8 mouse cellular contexts compared by ENCODE assay signal in the genomic region with DNA sequence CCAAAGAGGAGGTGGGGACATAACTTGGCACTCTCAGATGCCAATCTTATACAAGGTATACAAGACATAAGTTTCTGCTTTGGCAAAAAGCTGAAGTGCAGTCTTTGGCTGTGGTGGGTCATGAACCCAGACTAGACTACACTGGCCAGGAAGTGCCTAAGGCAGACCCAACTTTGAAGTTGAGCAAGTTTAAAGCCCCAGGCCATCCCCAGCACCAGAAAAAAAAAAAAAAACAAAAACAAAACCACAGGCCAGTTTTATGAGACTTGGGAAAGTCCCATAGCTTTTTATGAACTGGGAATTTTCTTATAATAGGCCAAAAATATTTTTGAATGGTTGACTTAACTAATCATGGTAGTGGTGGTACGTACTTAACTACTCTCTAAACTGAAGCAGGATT. TPM values are rescaled to one million over a fixed set of nuclear protein-coding genes. Genes with fewer than 3 reads are reported as not detected.
DNase-seq lines count a peak whose midpoint lies in the region; ATAC-seq and TF ChIP-seq lines count a peak whose summit lies in the region.

No protein-coding gene starts in this region.

- intact Hi-C loops in left cerebral cortex, adult 2 months (cut with DNase I): loop anchor here (2.0 kb wide), 1 partner anchor 45 kb away; no protein-coding TSS in a partner anchor

- TF ChIP-seq CTCF in left cerebral cortex, adult 2 months (IDR thresholded peaks at IDR 0.05): no peak
- no peak for TF ChIP-seq CTCF in intestine, postnatal 0 days (IDR thresholded peaks at IDR 0.05; ENCODE audit: low read depth)

- peak overlapping the region; percentile 86 for H3K4me3 ChIP-seq in left cerebral cortex, adult 2 months
- peak overlapping the region; percentile 100 for H3K4me3 ChIP-seq in embryonic facial prominence, embryonic 12.5 days
- peak overlapping the region; percentile 93 for H3K4me3 ChIP-seq in intestine, postnatal 0 days (ENCODE audit: low read depth, low read length)
- peak overlapping the region; percentile 78 for H3K4me3 ChIP-seq in neural tube, embryonic 13.5 days

- peak overlapping the region; percentile 75 for H3K4me2 ChIP-seq in embryonic facial prominence, embryonic 12.5 days (replicated peaks)
- peak overlapping the region; percentile 87 for H3K4me2 ChIP-seq in intestine, postnatal 0 days (replicated peaks; ENCODE audit: low read depth)
- peak overlapping the region; percentile 82 for H3K4me2 ChIP-seq in neural tube, embryonic 13.5 days

- H3K27ac ChIP-seq in left cerebral cortex, adult 2 months: peak overlapping the region; percentile 84
- no peak overlapping the region for H3K27ac ChIP-seq in embryonic facial prominence, embryonic 12.5 days
- no peak overlapping the region; the same call in 1 of the 2 replicates for H3K27ac ChIP-seq in intestine, postnatal 0 days (ENCODE audit: low read depth, low read length)
- peak overlapping the region; percentile 86 for H3K27ac ChIP-seq in neural tube, embryonic 13.5 days (replicated peaks)

- no peak for ATAC-seq in embryonic facial prominence, embryonic 12.5 days (ENCODE audit: insufficient number of reproducible peaks, insufficient read depth, low FRiP score, low TSS enrichment)
- no peak for ATAC-seq in intestine, postnatal 0 days
- ATAC-seq in neural tube, embryonic 13.5 days (ENCODE audit: low read depth): 0 out of 2 replicates have a peak, but pooled peaks have one; percentile 0

- peaks cover 13% of the 10 kb centered on the region for H3K4me1 ChIP-seq in embryonic facial prominence, embryonic 12.5 days
- H3K4me1 ChIP-seq in intestine, postnatal 0 days (replicated peaks; ENCODE audit: control insufficient read depth, insufficient read depth, low read length): peaks cover 6% of the 10 kb centered on the region; the same call in 1 of the 2 replicates
- H3K4me1 ChIP-seq in neural tube, embryonic 13.5 days (replicated peaks): peaks cover 36% of the 10 kb centered on the region

- no peaks in the 10 kb centered on the region for H3K9me3 ChIP-seq in embryonic facial prominence, embryonic 12.5 days
- H3K9me3 ChIP-seq in intestine, postnatal 0 days (ENCODE audit: control insufficient read depth): no peaks in the 10 kb centered on the region
- H3K9me3 ChIP-seq in neural tube, embryonic 13.5 days: no peaks in the 10 kb centered on the region

- H3K36me3 ChIP-seq in embryonic facial prominence, embryonic 12.5 days: peaks cover 35% of the 10 kb centered on the region
- H3K36me3 ChIP-seq in intestine, postnatal 0 days (ENCODE audit: control insufficient read depth, insufficient read depth): peaks cover 34% of the 10 kb centered on the region
- peaks cover 42% of the 10 kb centered on the region for H3K36me3 ChIP-seq in neural tube, embryonic 13.5 days

- WGBS in embryonic facial prominence, embryonic 12.5 days: 86% methylated on average over 1 of the region's 1 CpGs
- WGBS in intestine, postnatal 0 days: 94% methylated on average over 1 of the region's 1 CpGs
- WGBS in neural tube, embryonic 13.5 days: 97% methylated on average over 1 of the region's 1 CpGs

- DNase-seq in left cerebral cortex, adult 2 months (ENCODE audit: extremely low spot score in 1 of 2, low spot score in 2 of 2): no peak
- no peak for DNase-seq in left cerebral cortex, adult 18-20 months (ENCODE audit: low spot score in 2 of 2)
- no peak for DNase-seq in cerebellum, adult 9-10 months
- DNase-seq in layer of hippocampus, adult 11-12 months (ENCODE audit: low spot score): no peak
- no peak for DNase-seq in right cerebral cortex, postnatal 4 days

- no peaks in the 10 kb centered on the region for H3K27me3 ChIP-seq in embryonic facial prominence, embryonic 12.5 days
- H3K27me3 ChIP-seq in intestine, postnatal 0 days (replicated peaks; ENCODE audit: control insufficient read depth, insufficient read depth, low read length): no peaks in the 10 kb centered on the region
- H3K27me3 ChIP-seq in neural tube, embryonic 13.5 days: no peaks in the 10 kb centered on the region

- peak overlapping the region; percentile 94; the same call in 1 of the 2 replicates for H3K9ac ChIP-seq in embryonic facial prominence, embryonic 12.5 days
- H3K9ac ChIP-seq in intestine, postnatal 0 days (ENCODE audit: low read depth, low read length): no peak overlapping the region
- H3K9ac ChIP-seq in neural tube, embryonic 13.5 days: peak overlapping the region; percentile 83

RNA-seq across cellular contexts. Expression of a gene that starts 0.7 kb away (rescaled TPM):
- 10 to 100 TPM; 46.0 to 47.4 TPM for total RNA-seq in left cerebral cortex, adult 2 months (2021)
- 10 to 100 TPM; 45.8 to 51.2 TPM for total RNA-seq in left cerebral cortex, adult 18-20 months (2021)
- 10.8 and 12.0 TPM in 2 replicates for polyA plus RNA-seq in embryonic facial prominence, embryonic 12.5 days (2016; fragmentation: Nextera tagmentation; extraction: Ambion mirVana)
- 15.6 and 15.7 TPM in 2 replicates for polyA plus RNA-seq in intestine, postnatal 0 days (2015; fragmentation: Nextera tagmentation; extraction: Ambion mirVana)
- 10.9 and 12.2 TPM in 2 replicates for polyA plus RNA-seq in neural tube, embryonic 13.5 days (2015; fragmentation: Nextera tagmentation; extraction: Ambion mirVana)

RNA-seq across cellular contexts. Expression of a gene that starts 44.4 kb away (rescaled TPM):
- total RNA-seq in left cerebral cortex, adult 2 months (2021): 10 to 100 TPM; 39.6 to 41.0 TPM
- total RNA-seq in left cerebral cortex, adult 18-20 months (2021): 10 to 100 TPM; 36.2 to 38.2 TPM
- 56.5 and 58.3 TPM in 2 replicates for polyA plus RNA-seq in embryonic facial prominence, embryonic 12.5 days (2016; fragmentation: Nextera tagmentation; extraction: Ambion mirVana)
- polyA plus RNA-seq in intestine, postnatal 0 days (2015; fragmentation: Nextera tagmentation; extraction: Ambion mirVana): 11.6 and 13.1 TPM in 2 replicates
- 47.3 and 61.0 TPM in 2 replicates for polyA plus RNA-seq in neural tube, embryonic 13.5 days (2015; fragmentation: Nextera tagmentation; extraction: Ambion mirVana)

Comparison
In these comparisons a context has a peak if more than half of its experiments do, and no peak if none do; other contexts are left out.
1. H3K27ac ChIP-seq: peak in left cerebral cortex, adult 2 months (single experiment) and neural tube, embryonic 13.5 days (single experiment); none in embryonic facial prominence, embryonic 12.5 days (single experiment) and intestine, postnatal 0 days (single experiment).
2. Peak in every context shown above with its lines, with median percentiles within 50 percentile points of each other: H3K4me3 ChIP-seq and H3K4me2 ChIP-seq.